Mouse (Mus musculus) megakaryocyte, embryonic 14.5 days (primary cell): ENCODE data around the gene Pde4d.

Experiments
- FLI1 ChIP-seq: IDR thresholded peaks from 2 replicates; pipeline ENCODE4 v1.6.1; 2012; ENCODE audit warnings: low read length, inconsistent platforms, mixed read lengths
- GATA1 ChIP-seq: IDR thresholded peaks from 3 replicates; pipeline ENCODE4 v1.6.1; 2012; ENCODE audit warnings: mixed read lengths, low read length, inconsistent platforms, borderline replicate concordance

DNA sequence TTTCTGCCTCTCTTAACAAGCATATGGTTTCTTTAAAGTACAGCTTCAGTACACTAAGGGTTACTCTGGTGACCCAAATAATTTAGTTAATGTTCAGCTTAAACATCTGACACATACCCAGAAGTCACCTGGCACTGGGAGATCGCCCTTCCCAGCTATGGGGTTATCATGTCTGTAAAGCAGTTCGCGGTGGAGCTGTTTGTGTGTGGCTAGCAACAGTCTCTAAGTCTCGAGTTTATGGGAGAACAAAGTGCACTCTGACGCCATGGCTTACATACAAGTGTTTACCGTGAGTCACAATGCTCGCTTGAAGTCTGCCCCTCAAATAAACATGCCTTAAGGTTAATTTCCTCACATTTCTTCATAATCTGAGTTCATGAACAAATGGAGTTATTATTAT is 1053.0 kb downstream of the Pde4d start:
- TF ChIP-seq FLI1: no peak
- TF ChIP-seq GATA1: no peak
